Mouse (Mus musculus): ENCODE measurements around the gene Ccdc61. TPM values are rescaled to one million over a fixed set of nuclear protein-coding genes. Genes with fewer than 3 reads are reported as not detected.

Gene Ccdc61
- polyA plus RNA-seq, 1 experiment from 2014 or later = 38.7 TPM

Other genes starting within 250 kb of the Ccdc61 start
- gene Psg20, start 224.2 kb downstream of the Ccdc61 start, polyA plus RNA-seq (2016; fragmentation: Nextera tagmentation; extraction: Ambion mirVana) = not detected in 2 replicates
- not detected in 2 replicates for gene Psg22, start 192.3 kb downstream of the Ccdc61 start, polyA plus RNA-seq (2016; fragmentation: Nextera tagmentation; extraction: Ambion mirVana)
- not detected in 2 replicates for gene Psg19, start 111.9 kb downstream of the Ccdc61 start, polyA plus RNA-seq (2016; fragmentation: Nextera tagmentation; extraction: Ambion mirVana)
- 0.08 and 0.10 TPM in 2 replicates for gene Psg17, start 88.8 kb downstream of the Ccdc61 start, polyA plus RNA-seq (2016; fragmentation: Nextera tagmentation; extraction: Ambion mirVana)
- gene Mill2, start 70.4 kb downstream of the Ccdc61 start, polyA plus RNA-seq (2016; fragmentation: Nextera tagmentation; extraction: Ambion mirVana) = 0.59 and 0.63 TPM in 2 replicates
- gene Pglyrp1, start 39.1 kb downstream of the Ccdc61 start, polyA plus RNA-seq (2016; fragmentation: Nextera tagmentation; extraction: Ambion mirVana) = 2.5 and 4.2 TPM in 2 replicates
- 12.0 and 13.5 TPM in 2 replicates for gene Nova2, start 15.5 kb upstream of the Ccdc61 start, polyA plus RNA-seq (2016; fragmentation: Nextera tagmentation; extraction: Ambion mirVana)
- 0.20 and 0.33 TPM in 2 replicates for gene Nanos2, start 77.0 kb upstream of the Ccdc61 start, polyA plus RNA-seq (2016; fragmentation: Nextera tagmentation; extraction: Ambion mirVana)
- gene Mypop, start 80.8 kb upstream of the Ccdc61 start, polyA plus RNA-seq (2016; fragmentation: Nextera tagmentation; extraction: Ambion mirVana) = 5.3 and 6.1 TPM in 2 replicates
- 41.6 and 43.1 TPM in 2 replicates for gene Irf2bp1, start 93.6 kb upstream of the Ccdc61 start, polyA plus RNA-seq (2016; fragmentation: Nextera tagmentation; extraction: Ambion mirVana)
- 0.09 and 0.10 TPM in 2 replicates for gene Foxa3, start 113.1 kb upstream of the Ccdc61 start, polyA plus RNA-seq (2016; fragmentation: Nextera tagmentation; extraction: Ambion mirVana)
- 51.5 and 53.5 TPM in 2 replicates for gene Sympk, start 114.0 kb upstream of the Ccdc61 start, polyA plus RNA-seq (2016; fragmentation: Nextera tagmentation; extraction: Ambion mirVana)
- not detected in 2 replicates for gene Rsph6a, start 144.3 kb upstream of the Ccdc61 start, polyA plus RNA-seq (2016; fragmentation: Nextera tagmentation; extraction: Ambion mirVana)
- gene Dmwd, start 165.8 kb upstream of the Ccdc61 start, polyA plus RNA-seq (2016; fragmentation: Nextera tagmentation; extraction: Ambion mirVana) = 20.8 and 21.0 TPM in 2 replicates
- 11.2 and 11.7 TPM in 2 replicates for gene Dmpk, start 173.4 kb upstream of the Ccdc61 start, polyA plus RNA-seq (2016; fragmentation: Nextera tagmentation; extraction: Ambion mirVana)
- gene Six5, start 184.2 kb upstream of the Ccdc61 start, polyA plus RNA-seq (2016; fragmentation: Nextera tagmentation; extraction: Ambion mirVana) = 7.4 and 7.9 TPM in 2 replicates
- 1.1 and 1.3 TPM in 2 replicates for gene Gm4969, start 208.0 kb upstream of the Ccdc61 start, polyA plus RNA-seq (2016; fragmentation: Nextera tagmentation; extraction: Ambion mirVana)
- gene Fbxo46, start 209.4 kb upstream of the Ccdc61 start, polyA plus RNA-seq (2016; fragmentation: Nextera tagmentation; extraction: Ambion mirVana) = 20.6 and 21.9 TPM in 2 replicates
- 21.0 and 22.0 TPM in 2 replicates for gene Qpctl, start 238.9 kb upstream of the Ccdc61 start, polyA plus RNA-seq (2016; fragmentation: Nextera tagmentation; extraction: Ambion mirVana)
- 136 and 139 TPM in 2 replicates for gene Snrpd2, start 239.3 kb upstream of the Ccdc61 start, polyA plus RNA-seq (2016; fragmentation: Nextera tagmentation; extraction: Ambion mirVana)